Mouse (Mus musculus) bone marrow macrophage, adult 2 months (primary cell): ENCODE measurements around the gene Mmp7.

ENCODE experiments used
- CTCF ChIP-seq: IDR thresholded peaks from 2 replicates; pipeline ENCODE4 v1.5.1; 2012; ENCODE audit warnings: low read depth, mild to moderate bottlenecking, low read length, moderate library complexity
- POLR2A ChIP-seq: IDR thresholded peaks from 2 replicates; pipeline ENCODE4 v1.6.1; 2012; ENCODE audit warnings: mild to moderate bottlenecking, low read depth, low read length, borderline replicate concordance

DNA sequence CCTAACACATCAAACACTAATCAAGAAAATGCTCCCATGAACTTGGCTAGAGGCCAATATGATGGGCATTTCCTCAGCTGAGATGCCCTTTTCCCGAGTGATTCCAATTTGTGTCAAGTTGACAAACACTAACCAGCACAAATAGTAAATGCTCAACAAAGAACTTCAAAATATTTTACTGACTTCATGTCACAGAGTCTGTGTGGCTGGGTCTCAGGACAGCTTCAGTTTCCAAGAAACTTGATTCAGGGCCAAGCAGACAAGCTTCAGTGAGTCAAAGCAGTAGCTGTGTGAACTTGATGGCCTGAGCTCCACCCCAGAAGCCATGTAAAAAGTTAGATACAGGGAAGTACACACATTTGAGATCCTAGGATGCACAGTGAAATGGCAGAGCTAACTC is 52.3 kb downstream of the Mmp7 start:
- no peak for TF ChIP-seq CTCF
- TF ChIP-seq POLR2A: no peak
